Mouse (Mus musculus) forebrain, embryonic 14.5 days (tissue): ENCODE data around the gene Vps52. TPM values are rescaled to one million over a fixed set of nuclear protein-coding genes. Genes with fewer than 3 reads are reported as not detected.

ENCODE experiments used
- ATAC-seq: fragments of 200-750 bp; cut with Nextera tagmentation; 2 replicates; pipeline ENCODE4 v1.8.0; 2017; ENCODE audit warnings: mild to moderate bottlenecking, moderate library complexity
- DNase-seq: peaks from one replicate; pipeline ENCODE4 v3.0.0-alpha.2; 2015; ENCODE audit warnings: low spot score
- H3K27ac ChIP-seq: fragments of 300-500 bp; sonication (generic); 2 replicates; pipeline ENCODE4 v1.5.1; 2014; ENCODE audit warnings: low read depth, mild to moderate bottlenecking, control low read depth, low read length, moderate library complexity
- H3K27me3 ChIP-seq: fragments of 300-500 bp; sonication (generic); replicated peaks from 2 replicates; pipeline ENCODE4 v1.6.1; 2014; ENCODE audit warnings: low read length, control low read depth, mixed read lengths; ENCODE audit not compliant: control insufficient read depth, insufficient read depth
- H3K36me3 ChIP-seq: fragments of 300-500 bp; sonication (generic); 2 replicates; pipeline ENCODE4 v1.6.1; 2014; ENCODE audit warnings: low read length, control low read depth; ENCODE audit not compliant: control insufficient read depth, insufficient read depth
- H3K4me1 ChIP-seq: fragments of 300-500 bp; sonication (generic); 2 replicates; pipeline ENCODE4 v1.6.1; 2014; ENCODE audit warnings: antibody characterized with exemption, low read length, control low read depth; ENCODE audit not compliant: control insufficient read depth, insufficient read depth
- H3K4me2 ChIP-seq: fragments of 300-500 bp; sonication (generic); 2 replicates; pipeline ENCODE4 v1.6.1; 2014; ENCODE audit warnings: mild to moderate bottlenecking, control low read depth, low read length
- H3K4me3 ChIP-seq: fragments of 300-500 bp; sonication (generic); 2 replicates; pipeline ENCODE4 v1.5.1; 2014; ENCODE audit warnings: low read depth, low read length, control low read depth
- H3K9ac ChIP-seq: fragments of 300-500 bp; sonication (generic); 2 replicates; pipeline ENCODE4 v1.6.1; 2014; ENCODE audit warnings: mild to moderate bottlenecking, low read length, control low read depth, moderate library complexity
- H3K9me3 ChIP-seq: fragments of 300-500 bp; sonication (generic); replicated peaks from 2 replicates; pipeline ENCODE4 v1.6.1; 2016; ENCODE audit warnings: low read length, control low read depth, mixed read lengths; ENCODE audit not compliant: control insufficient read depth
- WGBS: fragments of 180-500 bp; shearing (Covaris S2); extraction: QIAGEN DNeasy Blood & Tissue Kit; methylation state at CpG from one replicate; pipeline ENCODE4 v1.1.7; 2014; 5-methylcytosine and 5-hydroxymethylcytosine counted together
- polyA plus RNA-seq: library from polyadenylated mRNA; unstranded; fragments of >200 nt; fragmentation: Nextera tagmentation; extraction: Ambion mirVana; gene quantifications from 2 replicates; pipeline ENCODE4 v1.2.1, GENCODE M21; 2014

Gene Vps52
- polyA plus RNA-seq, 1 experiment from 2014 or later = 41.6 TPM

DNA sequence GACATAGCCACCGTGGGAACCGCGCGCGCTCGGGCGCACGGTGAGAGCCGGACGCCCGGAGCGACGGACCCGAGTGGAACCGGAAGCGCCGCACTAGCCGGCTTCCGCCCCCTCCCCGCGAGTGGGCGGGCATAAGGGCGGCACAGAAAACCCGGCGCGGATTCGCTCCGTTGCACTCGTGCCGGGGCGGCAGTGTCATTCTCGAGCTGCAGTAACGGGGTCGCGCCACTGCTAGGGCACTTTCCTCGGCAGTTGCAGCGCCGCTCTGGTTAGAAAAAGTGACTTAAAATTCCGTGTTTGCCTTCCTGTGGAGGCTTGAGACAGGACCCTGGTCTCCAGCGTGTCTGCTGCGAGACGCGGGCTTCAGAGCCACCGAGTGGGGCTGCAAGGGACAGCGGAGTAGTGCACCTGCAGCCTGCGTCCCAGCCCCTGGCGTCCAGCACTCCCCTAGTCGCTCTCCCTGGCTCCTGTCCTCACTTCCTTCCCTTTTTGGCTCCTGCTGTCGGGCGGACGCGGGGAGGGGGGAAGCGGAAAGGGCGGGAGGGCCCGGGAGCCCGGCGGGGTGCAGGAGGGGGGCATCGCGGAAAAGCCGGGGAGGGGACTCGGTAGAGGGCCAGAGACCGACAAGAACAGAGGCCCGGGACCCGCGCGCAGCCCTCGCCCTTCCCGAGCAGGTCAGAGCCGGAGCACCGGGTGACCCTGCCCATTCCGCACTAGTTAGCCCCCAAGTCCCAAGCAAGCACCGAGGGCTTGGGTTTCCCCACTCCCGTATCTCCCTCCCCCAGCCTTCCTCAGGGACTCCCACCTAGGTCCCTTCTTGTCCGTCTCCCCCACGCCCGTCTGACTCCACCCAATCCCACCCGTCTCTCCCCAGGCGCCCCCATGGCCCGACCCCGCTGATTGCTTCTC, 26.0 kb upstream of the Vps52 start, which contains the start of gene Rgl2:
TSS of gene Rgl2 (plus strand) at position 173 of the 909 bp plus-strand sequence.
- Histone ChIP-seq H3K9ac (peak within 1 kb of the TSS; percentile 93), H3K4me1 (peaks cover 13% of the 10 kb centered on the region), H3K9me3 (no peaks in the 10 kb centered on the region), H3K27me3 (no peaks in the 10 kb centered on the region), H3K4me2 (peak within 1 kb of the TSS; percentile 99), H3K27ac (peak within 1 kb of the TSS; percentile 94), H3K36me3 (peaks cover 27% of the 10 kb centered on the region), H3K4me3 (peak within 1 kb of the TSS; percentile 82)
- DNase-seq (peak; percentile 96), ATAC-seq (peak; percentile 93)
- WGBS = under 1% methylated on average over 71 of the region's 80 CpGs

DNA sequence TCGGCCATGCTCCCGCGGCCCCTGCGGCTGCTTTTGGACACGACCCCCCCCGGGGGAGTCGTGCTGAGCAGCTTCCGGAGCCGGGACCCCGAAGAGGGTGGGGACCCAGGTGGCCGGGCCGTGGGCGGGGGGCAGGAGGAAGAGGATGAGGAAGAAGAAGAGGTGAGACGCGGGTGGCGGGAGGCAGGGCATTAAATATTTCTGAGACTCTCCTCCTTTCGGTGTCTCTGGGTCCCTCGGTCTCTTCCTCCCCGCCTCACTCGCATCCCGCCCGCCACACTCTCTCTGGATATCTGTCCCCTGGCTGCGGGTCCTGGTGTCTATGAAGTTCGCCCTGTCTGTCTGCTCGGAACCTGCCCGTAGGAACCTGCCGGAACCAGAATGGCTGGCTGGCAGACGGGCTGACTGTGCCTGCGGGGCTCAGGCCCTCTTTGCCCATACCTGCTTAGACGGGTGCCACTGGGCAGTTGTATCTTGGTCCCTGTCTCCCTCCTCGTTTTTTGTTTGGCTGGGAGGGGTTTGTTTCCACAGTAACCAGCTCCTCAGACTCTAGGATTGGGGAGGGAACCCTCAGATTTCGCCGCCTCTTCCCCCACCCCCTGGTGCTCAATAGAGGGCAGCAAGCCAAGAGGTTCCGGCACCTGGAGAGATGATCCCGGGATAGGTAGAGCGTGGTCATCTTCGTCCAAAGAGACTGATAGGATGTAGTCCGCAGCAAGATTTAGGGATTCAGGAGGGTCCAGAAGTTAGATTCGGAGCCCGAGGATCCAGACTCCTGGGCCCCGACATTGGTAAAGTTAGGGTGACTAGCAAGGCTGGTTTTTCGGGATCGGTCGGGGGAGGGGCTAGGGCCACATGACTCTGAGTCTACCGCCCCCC, 25.1 kb upstream of the Vps52 start:
- Histone ChIP-seq H3K4me1 (peaks cover 13% of the 10 kb centered on the region), H3K4me2 (peak overlapping the region; percentile 99), H3K36me3 (peaks cover 36% of the 10 kb centered on the region), H3K4me3 (peak overlapping the region; percentile 82), H3K27ac (peak overlapping the region; percentile 94), H3K9ac (peak overlapping the region; percentile 93), H3K9me3 (no peaks in the 10 kb centered on the region), H3K27me3 (no peaks in the 10 kb centered on the region)
- peak; percentile 10; the same call in 1 of the 2 replicates for ATAC-seq
- under 1% methylated on average over 42 of the region's 45 CpGs for WGBS
- peak; percentile 20 for DNase-seq

DNA sequence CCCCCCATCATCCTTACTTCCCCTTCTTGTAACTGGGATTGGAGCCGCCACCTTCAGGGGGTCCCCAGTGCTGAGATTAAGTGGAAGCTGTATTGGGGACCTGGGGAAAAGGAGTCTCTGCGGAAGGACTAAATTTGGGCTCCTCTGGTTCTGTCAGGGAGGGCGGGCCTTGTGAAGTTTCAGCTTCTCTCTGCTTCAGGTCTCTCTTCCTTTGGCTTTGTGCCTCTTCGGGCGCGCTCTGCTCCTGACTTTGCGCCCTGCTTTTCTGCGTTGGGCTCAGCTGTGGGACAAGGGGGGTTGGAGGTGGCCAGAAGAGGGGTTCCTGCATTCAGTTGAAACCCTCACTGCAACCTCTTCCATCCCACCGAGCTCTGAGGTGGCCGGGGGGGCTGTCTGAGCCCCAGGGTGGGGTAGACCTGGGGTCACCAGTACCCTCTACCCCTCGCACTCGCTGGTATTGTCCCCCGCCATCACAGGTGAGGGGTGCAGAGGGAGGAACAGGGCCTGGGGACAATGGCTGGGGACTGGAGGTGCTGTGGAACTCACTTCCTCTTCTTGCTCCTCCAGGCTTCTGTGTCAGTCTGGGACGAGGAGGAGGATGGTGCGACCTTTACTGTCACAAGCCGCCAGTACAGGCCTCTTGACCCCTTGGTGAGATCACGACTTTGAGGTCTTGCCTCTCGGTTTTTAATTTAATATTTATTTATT, 24.3 kb upstream of the Vps52 start:
- Histone ChIP-seq H3K9ac (peak overlapping the region; percentile 93), H3K4me2 (peak overlapping the region; percentile 99), H3K9me3 (no peaks in the 10 kb centered on the region), H3K4me1 (peaks cover 13% of the 10 kb centered on the region), H3K4me3 (peak overlapping the region; percentile 82), H3K36me3 (peaks cover 35% of the 10 kb centered on the region), H3K27me3 (no peaks in the 10 kb centered on the region), H3K27ac (no peak overlapping the region)
- DNase-seq (no peak), ATAC-seq (no peak)
- WGBS = 42% methylated on average over 18 of the region's 18 CpGs

DNA sequence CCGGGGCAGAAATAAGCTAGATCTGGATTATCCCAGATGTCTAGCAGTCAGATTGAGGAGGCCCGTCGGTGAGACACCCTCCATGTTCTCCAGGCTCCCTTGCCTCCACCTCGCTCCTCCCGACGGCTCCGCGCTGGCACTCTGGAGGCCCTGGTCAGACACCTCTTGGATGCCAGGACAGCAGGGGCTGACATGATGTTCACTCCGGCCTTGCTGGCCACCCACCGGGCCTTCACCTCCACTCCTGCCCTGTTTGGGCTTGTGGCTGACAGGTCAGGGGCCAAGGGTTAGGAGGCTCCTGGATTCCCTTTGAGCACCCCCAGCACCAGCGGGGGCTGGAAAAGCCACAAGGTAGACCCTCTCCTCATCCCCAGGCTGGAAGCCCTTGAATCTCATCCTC, 23.7 kb upstream of the Vps52 start:
- 90% methylated on average over 11 of the region's 11 CpGs for WGBS
- no peak overlapping the region; the same call in 1 of the 2 replicates for H3K9ac ChIP-seq
- ATAC-seq (no peak), DNase-seq (no peak)
- no peak overlapping the region; the same call in 1 of the 2 replicates for H3K4me3 ChIP-seq
- peaks cover 39% of the 10 kb centered on the region for H3K36me3 ChIP-seq
- H3K27me3 ChIP-seq = no peaks in the 10 kb centered on the region
- H3K27ac ChIP-seq = no peak overlapping the region
- no peak overlapping the region for H3K4me2 ChIP-seq
- H3K9me3 ChIP-seq = no peaks in the 10 kb centered on the region
- peaks cover 13% of the 10 kb centered on the region for H3K4me1 ChIP-seq

DNA sequence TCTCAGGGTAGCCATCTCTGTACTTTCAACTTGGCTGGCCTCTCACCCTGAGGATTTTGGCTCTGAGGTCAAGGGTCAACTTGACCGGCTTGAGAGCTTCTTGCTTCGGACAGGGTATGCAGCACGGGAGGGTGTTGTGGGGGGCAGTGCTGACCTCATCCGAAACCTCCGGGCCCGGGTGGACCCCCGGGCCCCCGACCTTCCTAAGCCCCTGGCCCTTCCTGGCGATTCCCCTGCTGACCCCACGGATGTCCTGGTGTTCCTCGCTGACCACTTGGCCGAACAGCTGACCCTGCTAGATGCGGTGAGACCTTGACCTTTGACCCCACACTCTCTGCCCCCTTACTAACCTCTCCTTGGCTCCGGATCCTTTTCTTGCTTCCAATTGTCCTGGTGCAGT, 23.2 kb upstream of the Vps52 start:
- Histone ChIP-seq H3K4me3 (no peak overlapping the region), H3K4me1 (peaks cover 13% of the 10 kb centered on the region), H3K27ac (no peak overlapping the region), H3K4me2 (no peak overlapping the region), H3K9ac (no peak overlapping the region), H3K27me3 (no peaks in the 10 kb centered on the region), H3K9me3 (no peaks in the 10 kb centered on the region), H3K36me3 (peaks cover 44% of the 10 kb centered on the region)
- DNase-seq (no peak), ATAC-seq (no peak)
- 89% methylated on average over 14 of the region's 14 CpGs for WGBS

DNA sequence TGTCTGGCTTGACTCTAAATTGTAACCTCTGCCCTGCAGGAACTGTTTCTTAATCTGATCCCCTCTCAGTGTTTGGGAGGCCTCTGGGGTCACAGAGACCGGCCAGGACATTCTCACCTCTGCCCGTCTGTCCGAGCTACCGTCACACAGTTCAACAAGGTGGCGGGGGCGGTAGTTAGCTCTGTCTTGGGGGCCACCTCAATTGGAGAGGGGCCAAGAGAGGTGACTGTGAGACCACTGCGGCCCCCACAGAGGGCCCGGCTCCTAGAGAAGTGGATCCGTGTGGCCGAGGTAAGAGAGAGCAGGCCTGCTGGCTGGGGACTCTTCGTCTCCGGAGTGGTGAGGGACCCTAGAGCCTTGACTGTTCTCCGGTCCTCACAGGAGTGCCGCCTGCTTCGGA, 22.6 kb upstream of the Vps52 start:
- 90% methylated on average over 15 of the region's 15 CpGs for WGBS
- H3K4me1 ChIP-seq = peaks cover 13% of the 10 kb centered on the region
- no peak overlapping the region for H3K27ac ChIP-seq
- no peak for ATAC-seq
- DNase-seq = no peak
- peaks cover 47% of the 10 kb centered on the region for H3K36me3 ChIP-seq
- no peak overlapping the region for H3K9ac ChIP-seq
- H3K4me3 ChIP-seq = no peak overlapping the region
- H3K27me3 ChIP-seq = no peaks in the 10 kb centered on the region
- H3K4me2 ChIP-seq = no peak overlapping the region
- no peaks in the 10 kb centered on the region for H3K9me3 ChIP-seq

DNA sequence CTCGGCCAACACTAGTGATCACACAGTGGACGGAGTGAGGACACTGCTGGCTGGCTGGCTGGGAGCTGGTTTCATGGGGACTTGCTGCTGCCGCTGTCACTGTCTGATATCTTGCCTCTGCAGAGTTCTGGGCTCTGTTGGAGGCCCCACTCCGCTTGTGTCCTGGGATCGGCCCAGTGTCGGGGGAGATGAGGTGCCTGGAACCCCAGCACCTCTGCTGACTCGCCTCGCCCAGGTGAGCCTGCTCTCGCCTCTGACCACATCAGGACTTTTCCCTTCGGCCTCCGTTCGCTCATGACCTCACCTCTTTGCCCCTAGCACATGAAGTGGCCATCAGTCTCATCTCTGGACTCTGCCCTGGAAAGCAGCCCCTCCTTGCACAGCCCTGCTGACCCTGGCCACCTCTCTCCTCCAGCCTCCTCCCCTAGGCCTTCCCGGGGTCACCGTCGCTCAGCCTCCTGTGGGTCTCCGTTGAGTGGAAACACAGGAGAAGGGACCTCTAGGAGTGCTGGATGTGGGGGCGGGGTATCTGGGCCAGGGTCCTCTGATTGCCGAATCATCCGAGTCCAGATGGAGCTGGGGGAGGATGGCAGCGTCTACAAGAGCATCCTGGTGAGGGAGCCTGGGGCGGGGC, 20.1 kb upstream of the Vps52 start:
- Histone ChIP-seq H3K4me3 (no peak overlapping the region), H3K9me3 (no peaks in the 10 kb centered on the region), H3K9ac (no peak overlapping the region), H3K4me2 (no peak overlapping the region), H3K27me3 (no peaks in the 10 kb centered on the region), H3K36me3 (peaks cover 56% of the 10 kb centered on the region), H3K27ac (no peak overlapping the region), H3K4me1 (peaks cover 12% of the 10 kb centered on the region)
- no peak for DNase-seq
- 86% methylated on average over 21 of the region's 21 CpGs for WGBS
- ATAC-seq = no peak

DNA sequence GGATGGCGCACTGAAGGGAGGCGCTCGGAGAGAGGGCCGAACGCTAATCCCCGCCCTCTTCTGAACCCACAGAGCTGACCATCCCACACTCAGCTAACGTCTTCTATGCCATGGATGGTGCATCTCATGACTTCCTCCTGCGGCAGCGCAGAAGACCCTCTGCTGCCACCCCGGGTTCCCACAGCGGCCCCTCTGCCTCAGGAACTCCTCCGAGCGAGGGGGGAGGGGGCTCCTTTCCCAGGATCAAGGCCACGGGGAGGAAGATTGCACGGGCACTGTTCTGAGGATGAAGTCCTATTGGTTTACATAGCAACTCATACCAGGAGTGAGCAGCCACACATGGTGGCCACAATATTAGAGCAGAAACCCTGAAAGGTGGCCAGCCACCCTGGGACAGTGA, 18.6 kb upstream of the Vps52 start:
- no peak overlapping the region for H3K4me2 ChIP-seq
- peaks cover 58% of the 10 kb centered on the region for H3K36me3 ChIP-seq
- DNase-seq = no peak
- peaks cover 10% of the 10 kb centered on the region for H3K4me1 ChIP-seq
- H3K4me3 ChIP-seq = no peak overlapping the region
- H3K9ac ChIP-seq = no peak overlapping the region
- H3K27ac ChIP-seq = no peak overlapping the region
- H3K9me3 ChIP-seq = no peaks in the 10 kb centered on the region
- no peaks in the 10 kb centered on the region for H3K27me3 ChIP-seq
- ATAC-seq = no peak
- 90% methylated on average over 15 of the region's 15 CpGs for WGBS
